Comparison of ENCODE assay signal across 15 mouse cellular contexts in genomic region chr1:172329616-172330015, GRCm38 (mm10). TPM values are rescaled to one million over a fixed set of nuclear protein-coding genes. Genes with fewer than 3 reads are reported as not detected.
DNase-seq lines count a peak whose midpoint lies in the region; ATAC-seq and TF ChIP-seq lines count a peak whose summit lies in the region.
"Had no signal": no experiment of that assay in that cellular context is flagged by ENCODE, and none has a peak within 500 bp of the region (broad histone marks: within the 10 kb centered on the region; RNA-seq: fewer than 3 reads in every experiment).

No protein-coding gene starts in this region.

- H3K4me2 ChIP-seq in forebrain, embryonic 14.5 days (ENCODE audit: low read length), result no peak overlapping the region
- peak overlapping the region; percentile 64 for H3K4me2 ChIP-seq in hindbrain, embryonic 16.5 days (ENCODE audit: low read length)
- peak overlapping the region; percentile 52 for H3K4me2 ChIP-seq in neural tube, embryonic 12.5 days (replicated peaks)

- no peak for TF ChIP-seq POLR2A in cerebellum, adult 2 months (IDR thresholded peaks at IDR 0.05; ENCODE audit: borderline replicate concordance, insufficient read depth, low read length)

- 19% methylated on average over 6 of the region's 6 CpGs for WGBS in cerebellum, adult 2 months
- 78% methylated on average over 6 of the region's 6 CpGs for WGBS in forebrain, embryonic 14.5 days
- 68% methylated on average over 6 of the region's 6 CpGs for WGBS in hindbrain, embryonic 16.5 days
- WGBS in neural tube, embryonic 12.5 days, result 76% methylated on average over 6 of the region's 6 CpGs

- H3K36me3 ChIP-seq in forebrain, embryonic 14.5 days (ENCODE audit: control insufficient read depth, insufficient read depth, low read length), result no peaks in the 10 kb centered on the region
- no peaks in the 10 kb centered on the region for H3K36me3 ChIP-seq in hindbrain, embryonic 16.5 days (ENCODE audit: control insufficient read depth, insufficient read depth, low read length)
- no peaks in the 10 kb centered on the region for H3K36me3 ChIP-seq in neural tube, embryonic 12.5 days
- H3K36me3 ChIP-seq: limb, embryonic 10.5 days had no signal

- H3K9me3 ChIP-seq in forebrain, embryonic 14.5 days (replicated peaks; ENCODE audit: control insufficient read depth, low read length), result no peaks in the 10 kb centered on the region
- H3K9me3 ChIP-seq in hindbrain, embryonic 16.5 days (ENCODE audit: control insufficient read depth, low read length), result no peaks in the 10 kb centered on the region
- no peaks in the 10 kb centered on the region for H3K9me3 ChIP-seq in neural tube, embryonic 12.5 days
- H3K9me3 ChIP-seq: limb, embryonic 10.5 days had no signal

- H3K4me3 ChIP-seq in cerebellum, adult 2 months (replicated peaks; ENCODE audit: insufficient read depth, low read depth, low read length), result peak overlapping the region; percentile 98
- H3K4me3 ChIP-seq in forebrain, embryonic 14.5 days (ENCODE audit: low read depth, low read length), result no peak overlapping the region
- no peak overlapping the region for H3K4me3 ChIP-seq in hindbrain, embryonic 16.5 days (ENCODE audit: low read length)
- H3K4me3 ChIP-seq in neural tube, embryonic 12.5 days, result no peak overlapping the region
- H3K4me3 ChIP-seq: heart, adult 2 months; limb, embryonic 10.5 days had no signal

- peaks cover 28% of the 10 kb centered on the region for H3K4me1 ChIP-seq in cerebellum, adult 2 months (ENCODE audit: control insufficient read depth, insufficient read depth, low read length)
- H3K4me1 ChIP-seq in forebrain, embryonic 14.5 days (ENCODE audit: control insufficient read depth, insufficient read depth, low read length), result peaks cover 11% of the 10 kb centered on the region
- H3K4me1 ChIP-seq in hindbrain, embryonic 16.5 days (ENCODE audit: control insufficient read depth, insufficient read depth, low read depth, low read length), result peaks cover 20% of the 10 kb centered on the region
- H3K4me1 ChIP-seq in neural tube, embryonic 12.5 days, result peaks cover 23% of the 10 kb centered on the region; the same call in 1 of the 2 replicates

- H3K9ac ChIP-seq in forebrain, embryonic 14.5 days (ENCODE audit: low read length), result 0 out of 2 replicates have a peak overlapping the region, but pooled peaks have one; percentile 49
- 0 out of 2 replicates have a peak overlapping the region, but pooled peaks have one; percentile 24 for H3K9ac ChIP-seq in hindbrain, embryonic 16.5 days (ENCODE audit: low read depth, low read length)
- peak overlapping the region; percentile 26; the same call in 1 of the 2 replicates for H3K9ac ChIP-seq in neural tube, embryonic 12.5 days
- H3K9ac ChIP-seq: liver, embryonic 14.5 days had no signal

- no peak for TF ChIP-seq CTCF in cerebellum, adult 2 months (IDR thresholded peaks at IDR 0.05; ENCODE audit: borderline replicate concordance, insufficient read depth, low read depth, low read length)

- DNase-seq in cerebellum, adult 2 months, result no peak
- DNase-seq in cerebellum, adult 11 months, result no peak
- DNase-seq in forebrain, embryonic 14.5 days (ENCODE audit: low spot score), result no peak
- no peak for DNase-seq in lung, postnatal 25 days (ENCODE audit: low spot score)
- DNase-seq in spleen, postnatal 14 days (ENCODE audit: low spot score in 2 of 2), result no peak
- DNase-seq: heart, adult 2 months; kidney, postnatal 14 days had no signal

- H3K27ac ChIP-seq in cerebellum, adult 2 months (ENCODE audit: insufficient read depth, low read length), result peak overlapping the region; percentile 98
- H3K27ac ChIP-seq in forebrain, embryonic 14.5 days (ENCODE audit: low read depth, low read length), result no peak overlapping the region
- H3K27ac ChIP-seq in hindbrain, embryonic 16.5 days (ENCODE audit: low read depth, low read length), result no peak overlapping the region
- H3K27ac ChIP-seq in neural tube, embryonic 12.5 days, result no peak overlapping the region
- H3K27ac ChIP-seq: heart, adult 2 months; limb, embryonic 10.5 days; liver, embryonic 14.5 days; macrophage had no signal

- H3K27me3 ChIP-seq in cerebellum, adult 2 months (ENCODE audit: control insufficient read depth, insufficient read depth, low read length), result no peaks in the 10 kb centered on the region
- H3K27me3 ChIP-seq in forebrain, embryonic 14.5 days (replicated peaks; ENCODE audit: control insufficient read depth, insufficient read depth, low read length), result no peaks in the 10 kb centered on the region
- H3K27me3 ChIP-seq in hindbrain, embryonic 16.5 days (replicated peaks; ENCODE audit: control insufficient read depth, insufficient read depth, low read length), result no peaks in the 10 kb centered on the region
- peaks cover 22% of the 10 kb centered on the region for H3K27me3 ChIP-seq in neural tube, embryonic 12.5 days (replicated peaks)

- no peak for ATAC-seq in forebrain, embryonic 14.5 days
- peak; percentile 9 for ATAC-seq in hindbrain, embryonic 16.5 days
- no peak for ATAC-seq in neural tube, embryonic 12.5 days (ENCODE audit: low FRiP score, low read depth)
- no peak for ATAC-seq in erythroid progenitor cell, adult 5-6 weeks (replicated peaks; ENCODE audit: low FRiP score, poor library complexity, severe bottlenecking)

RNA-seq across cellular contexts. Expression of gene Kcnj9, which starts 0.5 kb away (rescaled TPM):
- 116 and 130 TPM in 2 replicates for polyA plus RNA-seq in cerebellum, adult 2 months (2012; rRNA removed)
- polyA plus RNA-seq in forebrain, embryonic 14.5 days (2014; fragmentation: Nextera tagmentation; extraction: Ambion mirVana), result 1.3 and 1.5 TPM in 2 replicates
- 4.9 and 5.6 TPM in 2 replicates for polyA plus RNA-seq in hindbrain, embryonic 16.5 days (2015; fragmentation: Nextera tagmentation; extraction: Ambion mirVana)
- polyA plus RNA-seq in neural tube, embryonic 12.5 days (2016; fragmentation: Nextera tagmentation; extraction: Ambion mirVana), result 1.4 and 1.6 TPM in 2 replicates
- not detected in 2 replicates for total RNA-seq in erythroid progenitor cell, adult 5-6 weeks (2015; ENCODE audit: low replicate concordance)
- total RNA-seq in erythroid progenitor cell, adult 5-6 weeks (2017; ENCODE audit: low replicate concordance), result 2.5 TPM in 1 of 2 replicates, not detected in the other
- total RNA-seq: heart, adult 2 months had no signal
- polyA plus RNA-seq: heart, postnatal 0 days; intestine, embryonic 14.5 days; limb, embryonic 10.5 days had no signal

RNA-seq across cellular contexts. Expression of gene Kcnj10, which starts 11.4 kb away (rescaled TPM):
- polyA plus RNA-seq in cerebellum, adult 2 months (2012; rRNA removed), result 141 and 174 TPM in 2 replicates
- 1.5 and 1.6 TPM in 2 replicates for polyA plus RNA-seq in forebrain, embryonic 14.5 days (2014; fragmentation: Nextera tagmentation; extraction: Ambion mirVana)
- polyA plus RNA-seq in hindbrain, embryonic 16.5 days (2015; fragmentation: Nextera tagmentation; extraction: Ambion mirVana), result 3.5 and 3.9 TPM in 2 replicates
- 0.96 and 1.3 TPM in 2 replicates for polyA plus RNA-seq in neural tube, embryonic 12.5 days (2016; fragmentation: Nextera tagmentation; extraction: Ambion mirVana)
- total RNA-seq in erythroid progenitor cell, adult 5-6 weeks (2015; ENCODE audit: low replicate concordance), result 8.8 and 13.0 TPM in 2 replicates
- 1.5 and 1.9 TPM in 2 replicates for total RNA-seq in erythroid progenitor cell, adult 5-6 weeks (2017; ENCODE audit: low replicate concordance)
- polyA plus RNA-seq: heart, postnatal 0 days had no signal

RNA-seq across cellular contexts. Expression of gene Atp1a2, which starts 31.8 kb away (rescaled TPM):
- polyA plus RNA-seq in cerebellum, adult 2 months (2012; rRNA removed), result 535 and 584 TPM in 2 replicates
- 12.9 and 19.8 TPM in 2 replicates for polyA plus RNA-seq in forebrain, embryonic 14.5 days (2014; fragmentation: Nextera tagmentation; extraction: Ambion mirVana)
- 96.7 and 102 TPM in 2 replicates for polyA plus RNA-seq in hindbrain, embryonic 16.5 days (2015; fragmentation: Nextera tagmentation; extraction: Ambion mirVana)
- 14.5 and 14.9 TPM in 2 replicates for polyA plus RNA-seq in neural tube, embryonic 12.5 days (2016; fragmentation: Nextera tagmentation; extraction: Ambion mirVana)
- total RNA-seq in erythroid progenitor cell, adult 5-6 weeks (2015; ENCODE audit: low replicate concordance), result not detected in 2 replicates
- not detected in 2 replicates for total RNA-seq in erythroid progenitor cell, adult 5-6 weeks (2017; ENCODE audit: low replicate concordance)
- polyA plus RNA-seq: macrophage had no signal

RNA-seq across cellular contexts. Expression of gene Pigm, which starts 46.7 kb away (rescaled TPM):
- polyA plus RNA-seq in cerebellum, adult 2 months (2012; rRNA removed), result 7.5 and 7.9 TPM in 2 replicates
- polyA plus RNA-seq in forebrain, embryonic 14.5 days (2014; fragmentation: Nextera tagmentation; extraction: Ambion mirVana), result 4.8 and 5.1 TPM in 2 replicates
- 3.1 and 3.9 TPM in 2 replicates for polyA plus RNA-seq in hindbrain, embryonic 16.5 days (2015; fragmentation: Nextera tagmentation; extraction: Ambion mirVana)
- 8.3 and 9.4 TPM in 2 replicates for polyA plus RNA-seq in neural tube, embryonic 12.5 days (2016; fragmentation: Nextera tagmentation; extraction: Ambion mirVana)
- 10.9 and 11.9 TPM in 2 replicates for total RNA-seq in erythroid progenitor cell, adult 5-6 weeks (2015; ENCODE audit: low replicate concordance)
- 8.7 and 13.2 TPM in 2 replicates for total RNA-seq in erythroid progenitor cell, adult 5-6 weeks (2017; ENCODE audit: low replicate concordance)

Comparison
In these comparisons a context has a peak if more than half of its experiments do, and no peak if none do; other contexts are left out.
1. RNA of gene Kcnj9, which starts 0.5 kb away (polyA plus RNA-seq): 116 to 130 TPM in cerebellum, adult 2 months; 4.9 to 5.6 TPM in hindbrain, embryonic 16.5 days, 1.4 to 1.6 TPM in neural tube, embryonic 12.5 days and 1.3 to 1.5 TPM in forebrain, embryonic 14.5 days; every median in the first group is over 10 times any median in the second.
2. RNA of gene Kcnj10, which starts 11.4 kb away (polyA plus RNA-seq): 141 to 174 TPM in cerebellum, adult 2 months; 3.5 to 3.9 TPM in hindbrain, embryonic 16.5 days, 1.5 to 1.6 TPM in forebrain, embryonic 14.5 days and 0.96 to 1.3 TPM in neural tube, embryonic 12.5 days; every median in the first group is over 10 times any median in the second.
3. Peak in every context shown above with its lines, with median percentiles within 50 percentile points of each other: H3K9ac ChIP-seq.